Mouse (Mus musculus) intestine, embryonic 16.5 days (tissue): ENCODE measurements around the gene Hpse2. TPM values are rescaled to one million over a fixed set of nuclear protein-coding genes. Genes with fewer than 3 reads are reported as not detected.
"Not testable (repeated sequence)": the region's sequence is repeated elsewhere in the genome, so short reads cannot be mapped to it uniquely, and the experiment has no call there.

ENCODE experiments used
- ATAC-seq: fragments of 200-750 bp; cut with Nextera tagmentation; 2 replicates; pipeline ENCODE4 v1.8.0; 2017; ENCODE audit warnings: moderate TSS enrichment, moderate library complexity
- H3K27ac ChIP-seq: fragments of 300-500 bp; sonication (generic); 2 replicates; pipeline ENCODE4 v1.5.1; 2014; ENCODE audit warnings: mild to moderate bottlenecking, low read length
- H3K27me3 ChIP-seq: fragments of 300-500 bp; sonication (generic); replicated peaks from 2 replicates; pipeline ENCODE4 v1.6.1; 2014; ENCODE audit warnings: low read length, control low read depth, mixed read lengths; ENCODE audit not compliant: control insufficient read depth, insufficient read depth
- H3K36me3 ChIP-seq: fragments of 300-500 bp; sonication (generic); 2 replicates; pipeline ENCODE4 v1.6.1; 2014; ENCODE audit warnings: low read length, control low read depth; ENCODE audit not compliant: control insufficient read depth, insufficient read depth
- H3K4me1 ChIP-seq: fragments of 300-500 bp; sonication (generic); 2 replicates; pipeline ENCODE4 v1.6.1; 2014; ENCODE audit warnings: low read length, control low read depth, mixed read lengths; ENCODE audit not compliant: control insufficient read depth, insufficient read depth
- H3K4me2 ChIP-seq: fragments of 300-500 bp; sonication (generic); 2 replicates; pipeline ENCODE4 v1.6.1; 2014; ENCODE audit warnings: low read depth, low read length, control low read depth
- H3K4me3 ChIP-seq: fragments of 300-500 bp; sonication (generic); 2 replicates; pipeline ENCODE4 v1.5.1; 2014; ENCODE audit warnings: mild to moderate bottlenecking, low read length
- H3K9ac ChIP-seq: fragments of 300-500 bp; sonication (generic); 2 replicates; pipeline ENCODE4 v1.6.1; 2014; ENCODE audit warnings: low read depth, low read length
- H3K9me3 ChIP-seq: fragments of 300-500 bp; sonication (generic); 2 replicates; pipeline ENCODE4 v1.6.1; 2016; ENCODE audit warnings: low read length, control low read depth; ENCODE audit not compliant: control insufficient read depth
- WGBS: fragments of 180-500 bp; shearing (Covaris S2); extraction: QIAGEN DNeasy Blood & Tissue Kit; methylation state at CpG from one replicate; pipeline ENCODE4 v1.1.7; 2014; 5-methylcytosine and 5-hydroxymethylcytosine counted together
- polyA plus RNA-seq: library from polyadenylated mRNA; unstranded; fragments of >200 nt; fragmentation: Nextera tagmentation; extraction: Ambion mirVana; gene quantifications from 2 replicates; pipeline ENCODE4 v1.2.1, GENCODE M21; 2015

Gene Hpse2
- polyA plus RNA-seq, 1 experiment from 2014 or later, result 14.1 TPM

- Histone ChIP-seq H3K36me3 (no peaks in the 10 kb centered on the region), H3K4me3 (peak overlapping the region; percentile 52), H3K27ac (peak overlapping the region; percentile 58), H3K4me2 (peak overlapping the region; percentile 56), H3K9ac (peak overlapping the region; percentile 71), H3K9me3 (no peaks in the 10 kb centered on the region), H3K27me3 (peaks cover 25% of the 10 kb centered on the region), H3K4me1 (peaks cover 4% of the 10 kb centered on the region; the same call in 1 of the 2 replicates)
- ATAC-seq, result no peak
- WGBS, result under 1% methylated on average over 48 of the region's 48 CpGs
Observed at GRCm38 (mm10) chr19:43386041-43386952, 1.9 kb downstream of the Hpse2 start.

GRCm38 (mm10) chr19:43385451-43385850 lies 2.7 kb downstream of the Hpse2 start:
- 3% methylated on average over 13 of the region's 13 CpGs for WGBS
- H3K4me3 ChIP-seq, result peak overlapping the region; percentile 52
- peaks cover 25% of the 10 kb centered on the region for H3K27me3 ChIP-seq
- peak overlapping the region; percentile 71 for H3K9ac ChIP-seq
- H3K9me3 ChIP-seq, result no peaks in the 10 kb centered on the region
- H3K4me2 ChIP-seq, result peak overlapping the region; percentile 56
- no peak for ATAC-seq
- H3K4me1 ChIP-seq, result peaks cover 4% of the 10 kb centered on the region; the same call in 1 of the 2 replicates
- peak overlapping the region; percentile 77 for H3K27ac ChIP-seq
- no peaks in the 10 kb centered on the region for H3K36me3 ChIP-seq

GRCm38 (mm10) chr19:43384978-43385431 lies 3.1 kb downstream of the Hpse2 start:
- no peak for ATAC-seq
- WGBS, result under 1% methylated on average over 25 of the region's 25 CpGs
- H3K27me3 ChIP-seq, result peaks cover 25% of the 10 kb centered on the region
- peak overlapping the region; percentile 71 for H3K9ac ChIP-seq
- H3K4me2 ChIP-seq, result peak overlapping the region; percentile 56
- H3K9me3 ChIP-seq, result no peaks in the 10 kb centered on the region
- H3K4me3 ChIP-seq, result peak overlapping the region; percentile 52
- no peaks in the 10 kb centered on the region for H3K36me3 ChIP-seq
- H3K4me1 ChIP-seq, result peaks cover 4% of the 10 kb centered on the region; the same call in 1 of the 2 replicates
- peak overlapping the region; percentile 77 for H3K27ac ChIP-seq

- Histone ChIP-seq H3K9ac (peak overlapping the region; percentile 71), H3K36me3 (no peaks in the 10 kb centered on the region), H3K27ac (peak overlapping the region; percentile 77), H3K4me1 (peaks cover 4% of the 10 kb centered on the region; the same call in 1 of the 2 replicates), H3K27me3 (peaks cover 25% of the 10 kb centered on the region), H3K4me2 (peak overlapping the region; percentile 56), H3K4me3 (peak overlapping the region; percentile 52), H3K9me3 (no peaks in the 10 kb centered on the region)
- no peak for ATAC-seq
- WGBS, result 10% methylated on average over 19 of the region's 19 CpGs
Observed at GRCm38 (mm10) chr19:43384346-43384977, 3.7 kb downstream of the Hpse2 start.

GRCm38 (mm10) chr19:43358830-43359229 lies 29.3 kb downstream of the Hpse2 start:
- Histone ChIP-seq H3K4me1 (no peaks in the 10 kb centered on the region), H3K9ac (no peak overlapping the region), H3K4me3 (no peak overlapping the region), H3K27ac (no peak overlapping the region), H3K27me3 (no peaks in the 10 kb centered on the region), H3K36me3 (no peaks in the 10 kb centered on the region), H3K4me2 (no peak overlapping the region), H3K9me3 (0 out of 2 replicates have a peak, but pooled peaks cover 6% of the 10 kb centered on the region)
- 85% methylated on average over 3 of the region's 3 CpGs for WGBS
- ATAC-seq, result no peak

GRCm38 (mm10) chr19:43311125-43311524 lies 77.0 kb downstream of the Hpse2 start:
- H3K4me1 ChIP-seq, result no peaks in the 10 kb centered on the region
- H3K27ac ChIP-seq, result no peak overlapping the region
- no peaks in the 10 kb centered on the region for H3K9me3 ChIP-seq
- no peak overlapping the region for H3K4me2 ChIP-seq
- no peaks in the 10 kb centered on the region for H3K36me3 ChIP-seq
- H3K27me3 ChIP-seq, result no peaks in the 10 kb centered on the region
- no peak overlapping the region for H3K4me3 ChIP-seq
- no peak overlapping the region for H3K9ac ChIP-seq
- no peak for ATAC-seq

GRCm38 (mm10) chr19:43306756-43307155 lies 81.4 kb downstream of the Hpse2 start:
- Histone ChIP-seq H3K27me3 (no peaks in the 10 kb centered on the region), H3K4me3 (no peak overlapping the region), H3K4me1 (no peaks in the 10 kb centered on the region), H3K9ac (no peak overlapping the region), H3K36me3 (no peaks in the 10 kb centered on the region), H3K27ac (no peak overlapping the region), H3K4me2 (no peak overlapping the region), H3K9me3 (no peaks in the 10 kb centered on the region)
- no peak for ATAC-seq

- not testable (repeated sequence) for H3K36me3 ChIP-seq, H3K4me1 ChIP-seq, H3K9me3 ChIP-seq, ATAC-seq, H3K27me3 ChIP-seq, H3K4me2 ChIP-seq, H3K9ac ChIP-seq, H3K27ac ChIP-seq, H3K4me3 ChIP-seq
- 97% methylated on average over 1 of the region's 1 CpGs for WGBS
Observed at GRCm38 (mm10) chr19:43281336-43281735, 106.8 kb downstream of the Hpse2 start.

- Histone ChIP-seq H3K9ac (no peak overlapping the region), H3K4me2 (no peak overlapping the region), H3K36me3 (no peaks in the 10 kb centered on the region), H3K27ac (no peak overlapping the region), H3K9me3 (no peaks in the 10 kb centered on the region), H3K27me3 (no peaks in the 10 kb centered on the region), H3K4me3 (no peak overlapping the region), H3K4me1 (no peaks in the 10 kb centered on the region)
- WGBS, result 65% methylated on average over 4 of the region's 4 CpGs
- ATAC-seq, result no peak
Observed at GRCm38 (mm10) chr19:43243993-43244392, 144.2 kb downstream of the Hpse2 start.
